Mouse (Mus musculus) cerebellum, adult 2 months (tissue): ENCODE results near the gene Btnl1. TPM values are rescaled to one million over a fixed set of nuclear protein-coding genes. Genes with fewer than 3 reads are reported as not detected.

ENCODE experiments used
- DNase-seq, 2 experiments: peaks; one replicate each; pipeline ENCODE4 v3.0.0; 2021
- H3K27ac ChIP-seq: fragments of 200-500 bp; 2 replicates; pipeline ENCODE4 v1.5.1; 2012; ENCODE audit warnings: low read length, control low read depth, inconsistent platforms; ENCODE audit not compliant: insufficient read depth
- H3K27me3 ChIP-seq: fragments of 200-500 bp; 2 replicates; pipeline ENCODE4 v1.6.1; 2012; ENCODE audit warnings: inconsistent platforms, mild to moderate bottlenecking, low read length, moderate library complexity; ENCODE audit not compliant: control insufficient read depth, insufficient read depth
- H3K4me1 ChIP-seq: fragments of 200-500 bp; 2 replicates; pipeline ENCODE4 v1.6.1; 2011; ENCODE audit warnings: low read length; ENCODE audit not compliant: control insufficient read depth, insufficient read depth
- H3K4me3 ChIP-seq: fragments of 200-500 bp; replicated peaks from 2 replicates; pipeline ENCODE3; 2011; ENCODE audit warnings: mild to moderate bottlenecking, low read depth, low read length, control low read depth; ENCODE audit not compliant: insufficient read depth
- CTCF ChIP-seq: fragments of 200-500 bp; IDR thresholded peaks from 2 replicates; pipeline ENCODE4 v1.5.1; 2011; ENCODE audit warnings: low read depth, mild to moderate bottlenecking, control low read depth, low read length, moderate library complexity, borderline replicate concordance; ENCODE audit not compliant: insufficient read depth
- POLR2A ChIP-seq: fragments of 200-500 bp; IDR thresholded peaks from 2 replicates; pipeline ENCODE4 v1.6.1; 2011; ENCODE audit warnings: low read length, control low read depth, borderline replicate concordance; ENCODE audit not compliant: insufficient read depth
- polyA plus RNA-seq: library from polyadenylated mRNA; depleted of rRNA; stranded (reverse); fragments of >200 nt; gene quantifications from 2 replicates; pipeline ENCODE4 v1.2.3, GENCODE M21; 2012; rRNA removed

Btnl1 gene
- polyA plus RNA-seq, 1 experiment = not detected

DNA sequence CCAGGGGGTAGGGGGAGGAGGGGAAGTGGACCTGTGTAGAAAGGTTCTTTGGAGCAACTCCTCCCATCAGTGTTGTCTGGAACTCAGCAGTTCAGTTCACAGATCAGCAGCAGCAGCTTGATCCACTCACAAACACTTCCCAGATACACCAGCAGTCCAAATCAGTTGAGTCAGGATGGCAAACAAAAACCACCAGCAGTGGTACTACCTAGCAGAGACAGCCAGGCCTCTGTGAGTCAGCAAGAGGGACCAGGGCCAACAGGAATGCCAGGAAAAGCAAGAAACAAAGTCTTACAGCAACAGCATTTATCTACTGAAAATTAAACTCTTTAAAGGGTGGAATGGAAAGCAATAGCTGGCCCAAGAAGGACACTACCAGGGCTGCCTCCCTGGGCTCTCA is 50.7 kb downstream of the Btnl1 start:
- no peaks in the 10 kb centered on the region for H3K4me1 ChIP-seq
- H3K27ac ChIP-seq = no peak overlapping the region
- DNase-seq = no peak
- TF ChIP-seq CTCF = no peak
- no peak for TF ChIP-seq POLR2A
- H3K27me3 ChIP-seq = no peaks in the 10 kb centered on the region
- H3K4me3 ChIP-seq = no peak overlapping the region

Other genes starting within 250 kb of the Btnl1 start
- gene H2-DMb2, start 233.8 kb upstream of the Btnl1 start, polyA plus RNA-seq = 0.35 and 0.52 TPM in 2 replicates
- 1.8 and 3.0 TPM in 2 replicates for gene H2-DMb1, start 224.1 kb upstream of the Btnl1 start, polyA plus RNA-seq
- 2.6 and 2.7 TPM in 2 replicates for gene Tap1, start 189.6 kb upstream of the Btnl1 start, polyA plus RNA-seq
- 2.2 and 2.7 TPM in 2 replicates for gene Psmb9, start 189.4 kb upstream of the Btnl1 start, polyA plus RNA-seq
- 5.8 and 7.3 TPM in 2 replicates for gene Psmb8, start 179.4 kb upstream of the Btnl1 start, polyA plus RNA-seq
- 9.1 and 10.0 TPM in 2 replicates for gene Tap2, start 173.6 kb upstream of the Btnl1 start, polyA plus RNA-seq
- 0.67 and 0.86 TPM in 2 replicates for gene H2-Ob, start 138.2 kb upstream of the Btnl1 start, polyA plus RNA-seq
- 4.0 TPM in 2 replicates for gene H2-Ab1, start 119.4 kb upstream of the Btnl1 start, polyA plus RNA-seq
- gene H2-Aa, start 89.3 kb upstream of the Btnl1 start, polyA plus RNA-seq = 3.0 and 3.1 TPM in 2 replicates
- gene H2-Eb1, start 71.3 kb upstream of the Btnl1 start, polyA plus RNA-seq = 2.9 and 3.8 TPM in 2 replicates
- 0.08 and 0.10 TPM in 2 replicates for gene H2-Eb2, start 51.5 kb upstream of the Btnl1 start, polyA plus RNA-seq
- gene Btnl2, start 22.3 kb upstream of the Btnl1 start, polyA plus RNA-seq = not detected in 2 replicates
- gene BC051142, start 21.7 kb downstream of the Btnl1 start, polyA plus RNA-seq = 5.8 and 6.5 TPM in 2 replicates
- not detected in 2 replicates for gene Btnl4, start 100.2 kb downstream of the Btnl1 start, polyA plus RNA-seq
- gene Btnl6, start 140.2 kb downstream of the Btnl1 start, polyA plus RNA-seq = not detected in 2 replicates
- 3.8 and 4.3 TPM in 2 replicates for gene Notch4, start 187.1 kb downstream of the Btnl1 start, polyA plus RNA-seq
- gene Gpsm3, start 212.7 kb downstream of the Btnl1 start, polyA plus RNA-seq = 2.6 and 3.1 TPM in 2 replicates
- 69.5 and 72.3 TPM in 2 replicates for gene Pbx2, start 214.1 kb downstream of the Btnl1 start, polyA plus RNA-seq
- gene Ager, start 220.7 kb downstream of the Btnl1 start, polyA plus RNA-seq = 1.4 and 1.8 TPM in 2 replicates
- 125 and 137 TPM in 2 replicates for gene Rnf5, start 226.6 kb downstream of the Btnl1 start, polyA plus RNA-seq
- gene Agpat1, start 227.1 kb downstream of the Btnl1 start, polyA plus RNA-seq = 172 and 179 TPM in 2 replicates
- gene Egfl8, start 238.8 kb downstream of the Btnl1 start, polyA plus RNA-seq = 6.3 and 7.4 TPM in 2 replicates